Mouse (Mus musculus): ENCODE results near the gene 4930513O06Rik.

4930513O06Rik gene

DNA sequence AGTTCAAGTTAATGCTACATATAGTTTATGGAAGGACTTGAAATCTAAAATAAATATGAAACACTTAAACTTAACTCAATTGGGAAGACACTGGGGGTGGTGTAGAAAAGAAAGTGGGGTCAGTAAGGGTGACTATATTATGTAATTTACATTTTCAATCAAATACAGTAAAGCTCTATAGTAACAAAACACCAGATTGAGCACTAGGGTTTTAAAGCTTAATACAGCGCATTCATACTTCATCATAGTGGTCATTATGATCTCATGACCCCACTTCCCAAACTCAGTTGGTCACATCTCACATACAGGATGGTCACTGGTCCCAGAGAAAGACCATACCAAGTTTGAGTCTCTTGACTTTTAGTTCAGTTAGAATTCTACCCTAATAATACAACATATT is at the start of gene 4930513O06Rik:
TSS of gene 4930513O06Rik (plus strand) at position 301 of the 400 bp plus-strand sequence.
- no peak for DNase-seq

DNA sequence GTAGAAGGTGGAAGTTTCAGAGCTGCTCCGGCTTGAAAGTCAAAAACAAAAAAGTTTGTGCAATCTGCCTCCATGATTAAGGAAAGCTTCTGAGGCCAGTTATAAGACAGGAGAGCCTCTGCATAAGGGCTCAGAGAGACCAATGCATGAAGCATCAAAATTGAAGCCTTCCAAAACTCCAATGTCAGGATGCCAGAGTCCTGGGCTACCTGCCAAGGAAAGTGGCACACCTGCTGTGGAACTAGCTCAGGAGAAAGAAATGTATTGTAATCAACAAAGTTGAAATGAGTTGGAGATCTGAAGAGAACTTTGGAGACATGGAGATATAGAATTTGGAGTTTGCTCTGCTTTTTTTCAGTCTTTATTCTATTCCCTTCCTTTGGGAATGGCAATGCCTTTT is 48.4 kb upstream of the 4930513O06Rik start:
- DNase-seq: no peak

DNA sequence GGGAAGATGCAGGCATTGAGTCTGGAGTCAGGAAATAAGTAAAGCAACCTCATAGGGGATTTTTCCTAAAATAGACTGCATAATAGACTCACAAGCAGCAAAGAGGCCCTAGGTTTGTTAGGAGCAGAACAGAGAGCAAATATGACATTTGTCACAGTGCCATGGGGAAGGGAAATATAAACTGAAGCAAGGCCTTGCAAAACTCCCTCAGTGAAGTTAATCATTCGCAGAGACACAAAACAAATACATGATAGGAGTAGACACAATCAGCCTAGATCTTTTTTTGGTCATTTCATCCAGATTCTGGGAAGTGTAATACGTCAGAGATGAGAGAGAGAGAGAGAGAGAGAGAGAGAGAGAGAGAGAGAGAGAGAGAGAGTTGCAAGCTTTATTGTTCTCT is 46.7 kb upstream of the 4930513O06Rik start:
- no peak for DNase-seq

DNA sequence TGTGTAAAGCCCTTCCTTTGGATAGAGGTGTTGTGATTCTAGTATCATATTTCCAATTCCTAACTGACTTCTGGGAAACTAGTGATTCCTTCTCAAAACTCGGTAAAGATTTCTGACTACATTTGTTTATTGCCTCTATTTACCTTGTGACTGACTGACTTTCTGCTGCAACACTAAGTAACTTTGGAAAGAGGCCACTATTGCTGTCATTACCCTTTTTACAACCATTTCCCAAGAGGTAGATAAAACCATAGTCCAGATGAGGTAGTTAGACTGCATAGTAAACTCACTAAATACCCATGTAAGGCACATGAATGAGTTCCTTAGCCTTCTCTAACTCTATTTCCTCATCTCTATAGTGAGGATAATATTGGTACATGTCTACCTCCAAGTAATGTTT is 44.9 kb upstream of the 4930513O06Rik start:
- DNase-seq: no peak

DNA sequence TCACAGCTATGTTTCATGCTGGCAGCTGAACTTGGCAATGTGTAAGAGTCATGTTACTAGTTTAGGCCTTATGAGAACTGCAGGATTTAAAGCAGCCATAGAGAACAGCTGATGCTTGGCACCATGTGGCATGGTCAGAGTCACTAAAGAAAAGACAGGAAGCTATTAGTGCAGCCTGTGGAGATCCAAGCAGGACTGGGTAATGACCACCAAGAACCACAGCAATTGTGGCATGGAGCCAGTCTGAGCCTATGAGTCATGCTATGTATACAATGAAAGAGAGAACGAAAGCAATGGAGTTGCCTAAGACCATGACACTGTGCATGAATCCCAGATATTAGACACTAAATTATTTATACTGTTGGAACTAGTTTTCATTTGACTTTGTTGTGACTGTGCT is 34.1 kb upstream of the 4930513O06Rik start:
- no peak for DNase-seq

DNA sequence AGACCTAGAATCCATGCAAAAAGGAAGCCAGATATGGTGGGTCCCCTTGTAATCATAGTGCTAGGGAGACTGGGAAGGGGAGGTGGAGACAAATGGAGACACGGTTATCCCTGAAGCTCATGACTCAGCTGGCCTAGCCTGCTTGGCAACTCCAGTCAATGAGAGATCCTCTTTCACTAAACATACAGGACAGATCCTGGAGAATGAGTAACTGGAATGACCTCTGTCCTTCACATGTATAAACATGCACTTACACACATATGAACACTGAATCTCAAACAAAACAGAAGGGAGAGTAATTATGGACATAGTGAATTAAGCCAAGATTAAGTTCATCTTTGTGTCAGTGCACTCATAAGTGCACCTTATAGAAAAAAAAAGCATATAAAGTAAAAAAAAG is 32.9 kb upstream of the 4930513O06Rik start:
- no peak for DNase-seq

DNA sequence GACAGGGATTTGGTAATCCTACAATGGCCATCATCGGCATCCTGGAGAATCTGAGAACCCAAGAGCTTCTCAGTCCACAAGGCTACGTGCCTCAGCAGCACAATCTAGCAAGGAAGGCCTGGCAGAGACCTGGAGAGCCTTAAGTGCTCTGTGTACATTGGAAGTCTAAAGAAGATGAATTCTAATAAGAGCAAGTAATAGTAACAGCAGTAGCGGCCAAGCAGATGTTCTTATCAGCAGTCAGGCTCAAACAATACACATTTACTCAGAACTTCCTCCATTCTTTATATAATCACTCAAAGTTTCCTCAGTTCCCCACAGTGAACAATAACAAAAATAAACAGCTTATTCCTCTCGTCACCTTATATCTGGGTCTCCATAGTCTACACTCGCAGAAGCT is 22.0 kb upstream of the 4930513O06Rik start:
- DNase-seq: no peak

DNA sequence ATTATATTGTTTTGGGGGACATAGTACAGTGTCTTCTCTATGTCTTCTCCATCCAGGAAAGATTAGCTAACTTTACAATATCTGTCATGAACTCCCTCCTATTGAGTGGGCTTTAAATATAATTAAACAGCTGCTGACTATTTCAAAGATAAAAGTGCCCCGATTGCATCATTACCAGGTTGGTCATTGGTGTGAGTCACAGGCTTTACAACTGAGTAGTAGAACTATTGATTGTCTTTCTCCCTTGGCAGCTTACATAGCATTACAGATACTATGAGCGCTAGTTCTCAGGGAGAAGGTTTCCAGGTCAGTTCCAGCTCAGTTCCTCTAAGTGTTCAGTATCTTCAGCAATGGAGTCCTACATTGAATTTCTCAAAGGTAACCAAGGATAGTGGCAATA is 7.5 kb upstream of the 4930513O06Rik start:
- no peak for DNase-seq

DNA sequence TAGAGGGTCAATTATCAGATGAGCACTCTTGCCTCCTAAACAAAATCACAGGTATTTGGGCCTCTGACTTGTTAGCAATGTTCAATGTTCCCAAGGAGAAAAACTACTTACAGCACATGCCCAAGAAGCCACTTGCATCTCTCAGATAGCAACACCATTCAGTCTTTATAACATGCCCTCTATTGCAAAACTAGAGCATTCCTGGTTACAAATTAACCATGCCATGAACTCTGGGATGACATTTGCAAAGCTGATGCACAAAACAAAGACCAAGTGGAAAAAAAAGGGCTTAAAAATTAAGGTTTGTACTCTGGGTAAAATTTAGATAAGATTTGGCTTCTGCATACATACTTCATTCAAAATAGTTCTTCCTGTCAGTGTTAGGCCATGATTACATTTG is 966 bp upstream of the 4930513O06Rik start, which contains the start of gene Serpina7:
TSS of gene Serpina7 (minus strand) at position 160 of the 400 bp plus-strand sequence.
- no peak for DNase-seq

DNA sequence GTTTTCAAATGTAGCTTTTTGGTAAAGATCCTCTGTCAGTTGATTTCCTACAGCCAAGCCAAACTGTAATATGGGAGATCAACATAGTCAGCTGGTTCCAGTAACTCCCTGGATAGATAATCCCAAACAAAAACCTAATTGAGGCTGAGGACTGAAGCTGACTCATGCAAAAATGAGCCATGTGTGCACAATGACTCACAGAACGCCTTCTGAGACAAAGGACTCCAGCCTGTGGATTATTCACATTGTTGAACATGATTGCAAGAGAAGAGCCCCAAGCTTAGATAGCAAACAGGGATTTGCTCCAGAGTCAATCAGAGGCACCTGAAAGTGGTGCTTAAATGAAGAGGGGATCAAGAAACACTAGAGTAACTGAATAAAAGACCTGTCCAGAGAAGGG is 11.2 kb downstream of the 4930513O06Rik start:
- DNase-seq: no peak

DNA sequence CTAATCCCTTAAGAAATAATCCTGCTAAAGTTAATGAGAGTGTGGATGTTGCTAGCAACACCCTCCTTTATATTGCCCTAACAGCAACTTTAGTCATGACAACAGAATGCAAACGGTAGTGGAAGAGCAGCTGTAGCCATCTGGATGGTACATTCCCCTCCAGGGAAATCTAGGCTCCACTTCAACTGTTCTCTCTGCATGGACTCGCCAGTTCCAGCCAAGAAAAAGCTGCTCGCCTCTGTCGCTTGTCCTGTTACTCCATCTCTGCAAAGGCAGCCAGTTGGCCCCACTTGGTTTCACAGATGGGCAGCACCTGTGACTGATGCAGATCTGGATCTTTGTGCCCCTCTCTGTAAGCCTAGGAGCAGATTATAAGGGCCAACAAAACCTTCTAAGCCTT is 48.0 kb downstream of the 4930513O06Rik start:
- DNase-seq: no peak
